Mouse (Mus musculus) ovary, adult 2 months (tissue): ENCODE data around the gene Garem2. TPM values are rescaled to one million over a fixed set of nuclear protein-coding genes. Genes with fewer than 3 reads are reported as not detected.

Experiments used
- polyA plus RNA-seq: library from polyadenylated mRNA; depleted of rRNA; stranded (reverse); fragments of >200 nt; gene quantifications from 2 replicates; pipeline ENCODE4 v1.2.3, GENCODE M21; 2012; rRNA removed

The Garem2 gene
- polyA plus RNA-seq, result 1.0 and 1.5 TPM in 2 replicates

DNA sequence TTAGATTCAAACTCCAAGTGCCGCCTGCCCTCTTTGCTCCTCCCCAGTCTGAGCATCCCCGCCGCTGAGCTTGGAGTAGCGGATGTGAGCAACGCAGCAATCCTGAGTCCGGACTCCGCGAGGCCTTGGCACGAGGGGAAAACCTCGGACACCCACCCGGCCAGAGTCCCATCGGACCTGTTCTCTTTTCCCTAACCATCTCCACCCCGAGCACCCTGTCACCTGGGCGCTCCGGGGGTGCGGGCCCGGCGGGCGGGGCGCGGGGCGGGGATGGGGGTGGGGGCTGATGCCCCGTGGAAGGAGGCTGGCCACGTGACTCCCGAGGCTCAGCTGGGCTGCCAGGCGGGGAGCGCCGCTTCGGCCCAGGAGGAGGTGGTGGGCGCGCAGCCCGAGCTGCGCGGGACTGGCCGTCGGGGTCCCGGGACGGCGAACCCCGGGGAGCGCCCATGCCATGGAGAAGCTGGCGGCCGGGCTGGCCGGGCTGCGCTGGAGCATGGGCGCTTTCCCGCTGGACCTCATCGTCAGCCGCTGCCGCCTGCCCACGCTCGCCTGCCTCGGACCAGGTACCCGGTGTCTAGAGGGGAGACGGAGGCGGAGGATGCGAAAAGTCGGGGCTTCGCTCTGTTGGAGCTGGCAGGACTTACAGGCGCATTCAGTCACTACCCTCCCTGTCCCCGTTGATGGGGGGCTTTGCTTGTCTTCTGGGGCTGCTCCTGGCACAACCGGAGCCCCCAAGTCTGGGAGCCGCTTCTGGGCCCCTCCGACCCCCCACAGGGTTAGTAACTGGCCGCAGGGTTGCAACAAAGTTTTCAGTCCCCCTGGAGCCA is at the start of gene Garem2:
Gene Garem2, plus strand, starts transcription at position 321 of the 827 bp plus-strand sequence.

DNA sequence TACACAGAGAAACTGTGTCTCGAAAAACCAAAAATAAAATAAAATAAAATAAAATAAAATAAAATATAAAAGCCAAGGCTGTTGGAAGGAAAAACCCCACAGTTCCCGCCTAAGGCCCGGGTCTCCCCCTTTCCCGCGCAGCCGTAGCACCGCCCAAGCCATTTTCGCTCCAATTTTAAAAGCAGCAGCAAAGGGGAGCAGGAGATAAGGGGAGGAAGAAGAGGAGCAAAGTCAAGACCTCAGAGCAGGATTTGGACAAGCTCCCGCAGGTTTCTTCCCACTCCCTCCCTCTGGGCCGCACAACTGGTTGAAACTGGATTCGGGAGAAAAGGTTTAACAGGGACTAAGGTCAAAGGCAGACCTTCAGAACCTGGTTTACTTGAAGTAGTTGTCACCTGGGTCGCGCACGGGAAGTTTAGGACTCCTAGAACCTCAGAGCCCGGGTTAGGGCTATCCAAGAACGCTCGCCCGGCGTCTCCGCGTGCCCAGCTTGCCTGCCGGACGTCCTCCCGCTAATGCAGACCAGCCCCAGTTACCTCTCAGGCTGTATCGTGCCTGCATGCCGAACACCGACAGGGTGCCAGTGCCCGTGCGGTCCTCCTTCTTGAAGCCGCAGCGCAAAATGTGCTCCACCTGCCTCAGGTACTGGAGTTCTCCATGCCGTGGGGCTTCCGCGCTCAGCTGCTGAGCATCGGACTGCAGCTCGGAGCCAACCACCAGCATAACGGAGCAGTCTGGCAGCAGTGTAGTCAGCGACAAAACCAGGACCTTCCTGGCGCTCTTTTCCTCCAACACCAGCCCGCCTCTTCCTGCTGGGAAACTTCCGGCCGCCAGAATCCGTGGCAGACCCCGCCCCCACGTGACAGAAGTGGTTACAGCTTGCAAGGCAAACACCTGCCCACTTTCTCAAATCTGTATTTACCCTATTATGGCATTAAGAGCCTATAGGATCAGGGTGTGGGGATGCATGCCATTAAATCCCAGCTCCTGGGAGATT is 31.8 kb upstream of the Garem2 start, which contains the start of gene Tyms:
Gene Tyms, minus strand, starts transcription at position 793 of the 997 bp plus-strand sequence.

DNA sequence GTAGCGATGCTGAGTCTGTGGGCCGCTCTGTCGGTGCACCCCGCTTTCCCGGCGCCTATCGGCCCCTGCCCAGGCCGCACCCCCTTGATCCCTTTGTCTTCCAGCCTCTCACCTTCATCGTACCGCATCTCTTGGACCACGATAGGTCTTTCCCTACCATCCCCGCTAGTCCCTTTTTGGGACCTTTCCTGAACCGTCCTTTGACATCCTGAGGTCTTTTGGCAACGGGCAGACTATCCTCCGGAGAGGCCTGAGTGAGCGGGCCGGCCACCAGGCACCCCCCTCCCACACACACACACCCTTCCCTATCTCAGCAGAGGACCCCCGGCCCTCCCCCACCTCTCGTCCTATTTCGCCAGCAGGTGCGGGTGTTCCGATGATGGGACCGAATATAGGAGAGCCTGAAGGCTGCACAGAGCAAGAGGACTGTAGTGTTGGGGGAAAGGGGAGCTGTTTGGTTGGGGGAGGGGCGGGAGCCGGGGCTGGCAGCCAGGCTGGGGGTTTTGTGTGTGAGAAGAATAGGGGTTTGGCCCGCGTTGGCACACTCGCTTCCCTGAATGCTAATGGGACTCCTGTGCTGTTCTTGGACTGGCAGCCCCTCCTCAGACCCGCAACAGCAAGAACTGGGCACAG is 823 bp downstream of the Garem2 start, which contains the start of gene 3110082J24Rik:
Gene 3110082J24Rik, minus strand, starts transcription at position 419 of the 633 bp plus-strand sequence.

DNA sequence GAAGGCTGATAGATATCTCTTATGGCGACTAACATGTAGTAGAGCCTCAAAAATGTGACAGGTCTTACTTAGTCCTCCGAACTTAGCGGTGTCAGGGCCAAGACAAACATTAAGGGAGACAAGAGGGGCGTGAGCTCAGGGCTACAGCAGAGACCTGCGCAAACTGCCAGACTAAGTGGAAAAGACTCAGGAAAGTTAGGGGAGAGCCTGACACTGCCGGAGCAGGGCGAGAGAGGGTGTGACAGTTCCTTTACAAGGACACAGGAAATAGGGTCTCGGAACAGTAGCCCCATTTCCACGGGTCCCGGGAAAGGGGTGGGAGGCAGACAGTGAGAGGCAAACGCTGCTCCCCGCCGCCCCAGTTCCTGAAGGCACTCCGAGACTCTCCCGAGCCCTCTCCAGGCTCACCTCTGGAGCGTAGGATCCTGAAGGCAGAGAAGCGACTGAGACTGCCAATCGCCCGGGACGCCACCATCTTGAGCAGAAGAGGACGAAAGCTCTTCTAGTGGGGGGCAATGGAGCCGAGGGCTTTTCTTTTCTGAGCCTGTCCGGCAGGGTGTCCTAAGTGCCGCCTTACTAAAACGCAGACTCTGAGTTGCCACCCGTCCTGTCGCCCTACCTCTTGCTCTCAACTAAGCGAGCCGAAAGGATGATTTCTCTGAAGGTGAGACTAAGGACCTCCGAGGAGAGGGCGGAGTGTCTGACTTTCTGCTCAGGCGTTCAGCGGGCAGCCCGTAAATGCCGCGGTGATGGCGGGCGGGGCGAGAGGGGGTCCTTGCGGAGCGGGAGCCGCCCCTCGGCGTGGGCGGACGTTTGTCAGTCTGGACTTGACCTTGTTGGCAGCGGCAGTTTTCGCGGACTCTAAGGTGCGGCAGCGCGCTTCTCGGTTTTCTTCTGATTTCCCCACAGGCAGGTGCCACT is 49.8 kb downstream of the Garem2 start, which contains the start of the genes Hadha and Hadhb:
Gene Hadha, minus strand, starts transcription at position 689 of the 921 bp plus-strand sequence.
Gene Hadhb, plus strand, starts transcription at position 775 of the 921 bp plus-strand sequence.

Other genes with a start within 250 kb of the Garem2 start
- gene Il6, start 92.0 kb upstream of the Garem2 start, polyA plus RNA-seq, result 0.20 TPM in 1 of 2 replicates, not detected in the other
- 47.8 and 64.1 TPM in 2 replicates for gene Tyms, start 31.5 kb upstream of the Garem2 start, polyA plus RNA-seq
- gene 3110082J24Rik, start 925 bp downstream of the Garem2 start, polyA plus RNA-seq, result not detected in 2 replicates
- 72.5 and 79.0 TPM in 2 replicates for gene Hadha, start 50.0 kb downstream of the Garem2 start, polyA plus RNA-seq
- gene Hadhb, start 50.1 kb downstream of the Garem2 start, polyA plus RNA-seq, result 83.2 and 131 TPM in 2 replicates
- gene Adgrf3, start 100.6 kb downstream of the Garem2 start, polyA plus RNA-seq, result 0.08 and 0.10 TPM in 2 replicates
- 28.6 and 29.5 TPM in 2 replicates for gene Selenoi, start 127.4 kb downstream of the Garem2 start, polyA plus RNA-seq
- gene Drc1, start 176.2 kb downstream of the Garem2 start, polyA plus RNA-seq, result 0.79 and 1.8 TPM in 2 replicates